ENCODE assay signal across 8 mouse cellular contexts in the genomic region with DNA sequence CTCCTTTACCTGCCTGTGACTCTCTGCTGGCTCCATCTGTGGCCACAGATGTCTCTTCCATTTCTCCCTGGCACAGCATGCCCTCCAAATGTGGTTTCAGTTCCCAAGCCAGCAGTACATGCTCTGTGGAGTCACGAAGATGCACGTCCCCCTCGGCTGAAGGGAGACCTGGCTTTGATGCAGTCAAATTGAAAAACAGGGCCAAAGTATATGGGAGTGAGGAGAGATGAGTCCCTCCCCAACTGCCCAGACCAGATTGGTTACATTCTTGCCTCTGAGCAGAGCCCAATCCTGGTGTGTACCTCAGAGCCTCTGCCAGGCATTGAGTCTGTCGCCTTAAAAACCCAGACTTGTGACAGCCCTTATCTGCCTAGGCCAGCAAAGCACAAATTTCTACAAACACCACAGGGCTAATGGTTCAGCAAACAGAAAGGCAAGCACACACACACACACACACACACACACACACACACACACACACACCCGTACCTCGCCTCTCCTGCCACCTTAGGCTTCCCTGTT. TPM values are rescaled to one million over a fixed set of nuclear protein-coding genes. Genes with fewer than 3 reads are reported as not detected.
A peak's percentile ranks its signal among the peaks of the same experiment; 100 is the strongest.
DNase-seq lines count a peak whose midpoint lies in the region; ATAC-seq and TF ChIP-seq lines count a peak whose summit lies in the region.

No protein-coding gene starts in this region.

- 32% methylated on average over 6 of the region's 6 CpGs for WGBS in heart, postnatal 0 days
- WGBS in liver, embryonic 14.5 days (ENCODE audit: insufficient replicate concordance): 22% methylated on average over 6 of the region's 6 CpGs
- WGBS in thymus, adult 2 months: 79% methylated on average over 6 of the region's 6 CpGs

- no peak for TF ChIP-seq POLR2A in thymus, adult 2 months (IDR thresholded peaks at IDR 0.05; ENCODE audit: control insufficient read depth, extremely low read depth, insufficient read depth, low read length, poor library complexity)

- TF ChIP-seq EP300 in heart, postnatal 0 days (IDR thresholded peaks at IDR 0.05; ENCODE audit: low read depth): no peak
- TF ChIP-seq EP300 in liver, embryonic 14.5 days (IDR thresholded peaks at IDR 0.05; ENCODE audit: low read depth): no peak

- no peak overlapping the region for H3K4me3 ChIP-seq in heart, postnatal 0 days (ENCODE audit: low read depth, low read length)
- no peak overlapping the region for H3K4me3 ChIP-seq in liver, embryonic 14.5 days (ENCODE audit: insufficient read depth in 1 of 2, low read depth in 2 of 2, low read length in 2 of 2)
- no peak overlapping the region for H3K4me3 ChIP-seq in thymus, adult 2 months (ENCODE audit: control insufficient read depth, insufficient read depth, low read length)

- TF ChIP-seq CTCF in heart, postnatal 0 days (IDR thresholded peaks at IDR 0.05; ENCODE audit: low read depth): no peak
- TF ChIP-seq CTCF in liver, embryonic 14.5 days (IDR thresholded peaks at IDR 0.05; ENCODE audit: low read depth): no peak
- TF ChIP-seq CTCF in thymus, adult 2 months (IDR thresholded peaks at IDR 0.05; ENCODE audit: borderline replicate concordance, control insufficient read depth, extremely low read depth, insufficient read depth, low read length, poor library complexity): no peak

- H3K27me3 ChIP-seq in heart, postnatal 0 days (ENCODE audit: control insufficient read depth, insufficient read depth, low read length): no peaks in the 10 kb centered on the region
- no peaks in the 10 kb centered on the region for H3K27me3 ChIP-seq in liver, embryonic 14.5 days (ENCODE audit: control insufficient read depth, insufficient read depth, low read length)
- no peaks in the 10 kb centered on the region for H3K27me3 ChIP-seq in thymus, adult 2 months (ENCODE audit: control insufficient read depth, insufficient read depth, low read length)

- H3K9me3 ChIP-seq in heart, postnatal 0 days (replicated peaks; ENCODE audit: control insufficient read depth, low read length): no peaks in the 10 kb centered on the region
- no peaks in the 10 kb centered on the region for H3K9me3 ChIP-seq in liver, embryonic 14.5 days (ENCODE audit: control insufficient read depth, low read length)

- peak overlapping the region; percentile 2; the same call in 1 of the 2 replicates for H3K4me2 ChIP-seq in heart, postnatal 0 days (ENCODE audit: low read depth, low read length)
- H3K4me2 ChIP-seq in liver, embryonic 14.5 days (ENCODE audit: low read depth): no peak overlapping the region

- peaks cover 41% of the 10 kb centered on the region for H3K4me1 ChIP-seq in heart, postnatal 0 days (ENCODE audit: control insufficient read depth, insufficient read depth)
- H3K4me1 ChIP-seq in liver, embryonic 14.5 days (replicated peaks; ENCODE audit: control insufficient read depth in 2 of 2, insufficient read depth in 2 of 2, low read length in 1 of 2): peaks cover 2 to 8% of the 10 kb centered on the region in 2 experiments; a peak in 1 of 4 replicates
- H3K4me1 ChIP-seq in thymus, adult 2 months (replicated peaks; ENCODE audit: control insufficient read depth, insufficient read depth, low read length): peaks cover 21% of the 10 kb centered on the region

- intact Hi-C loops in heart, postnatal 10 days (cut with DNase I): no loop called here

- no peak for DNase-seq in heart, postnatal 0 days (ENCODE audit: low spot score)
- no peak for DNase-seq in heart, postnatal 10 days
- peak; percentile 80 to 86 for DNase-seq in cerebellum, adult 18-20 months
- DNase-seq in liver, embryonic 14.5 days (ENCODE audit: low read depth in 3 of 3, low spot score in 3 of 3): no peak
- no peak for DNase-seq in thymus, adult 2 months
- no peak for DNase-seq in embryo, embryonic 11 days

- H3K9ac ChIP-seq in heart, postnatal 0 days (replicated peaks; ENCODE audit: low read depth, low read length): 0 out of 2 replicates have a peak overlapping the region, but pooled peaks have one; percentile 5
- no peak overlapping the region for H3K9ac ChIP-seq in liver, embryonic 14.5 days (replicated peaks)

- no peaks in the 10 kb centered on the region for H3K36me3 ChIP-seq in heart, postnatal 0 days (replicated peaks; ENCODE audit: control insufficient read depth, insufficient read depth, low read length)
- H3K36me3 ChIP-seq in liver, embryonic 14.5 days (replicated peaks; ENCODE audit: control insufficient read depth, insufficient read depth, low read depth): no peaks in the 10 kb centered on the region
- no peaks in the 10 kb centered on the region for H3K36me3 ChIP-seq in thymus, adult 2 months (ENCODE audit: control insufficient read depth, insufficient read depth, low read length)

- ATAC-seq in heart, postnatal 0 days (ENCODE audit: insufficient read depth, low read depth): no peak
- ATAC-seq in hematopoietic stem cell, adult 5-6 weeks (replicated peaks in 1 of 2; ENCODE audit: insufficient read depth in 1 of 2, low FRiP score in 2 of 2, low TSS enrichment in 1 of 2, low read depth in 1 of 2, poor library complexity in 2 of 2, severe bottlenecking in 2 of 2): peak; percentile 27 to 29; a peak in 1 of 4 replicates
- peak; percentile 71; the same call in 1 of the 2 replicates for ATAC-seq in liver, embryonic 14.5 days (ENCODE audit: insufficient read depth)
- ATAC-seq in inflammation-experienced regulatory T-cells, adult 6 months: no peak

- H3K27ac ChIP-seq in heart, postnatal 0 days (ENCODE audit: low read depth): peak overlapping the region; percentile 43
- no peak overlapping the region for H3K27ac ChIP-seq in liver, embryonic 14.5 days
- no peak overlapping the region for H3K27ac ChIP-seq in thymus, adult 2 months (ENCODE audit: control insufficient read depth, insufficient read depth, low read length)

RNA-seq across cellular contexts. Expression of a gene that starts 42.3 kb away (rescaled TPM):
- total RNA-seq in heart, postnatal 0 days (2014; rRNA removed; ENCODE audit: low replicate concordance): 50.3 and 61.6 TPM in 2 replicates
- 47.3 and 48.4 TPM in 2 replicates for polyA plus RNA-seq in heart, postnatal 0 days (2015; fragmentation: Nextera tagmentation; extraction: Ambion mirVana)
- total RNA-seq in heart, postnatal 10 days (2021): 10 to 100 TPM; 77.6 to 80.3 TPM
- total RNA-seq in hematopoietic stem cell, adult 5-6 weeks (2017): 63.7 and 83.5 TPM in 2 replicates
- polyA plus RNA-seq in liver, embryonic 14.5 days (2012; rRNA removed): 1.9 and 2.7 TPM in 2 replicates
- 4.4 and 6.0 TPM in 2 replicates for polyA plus RNA-seq in liver, embryonic 14.5 days (2014; fragmentation: Nextera tagmentation; extraction: Ambion mirVana)
- polyA plus RNA-seq in thymus, adult 2 months (2012; rRNA removed): 25.7 and 30.3 TPM in 2 replicates
- 100 to 1,000 TPM; 143 to 631 (median 388) TPM for polyA plus RNA-seq in inflammation-experienced regulatory T-cells, adult 6 months (2017; shearing (Covaris generic))

Comparison
In these comparisons a context has a peak if more than half of its experiments do, and no peak if none do; other contexts are left out.
1. ATAC-seq: peak in hematopoietic stem cell, adult 5-6 weeks (2 of 2) and liver, embryonic 14.5 days (single experiment); none in heart, postnatal 0 days (single experiment) and inflammation-experienced regulatory T-cells, adult 6 months (single experiment).
2. DNase-seq: peak in cerebellum, adult 18-20 months (2 of 2); none in heart, postnatal 0 days (single experiment), heart, postnatal 10 days (0 of 2), liver, embryonic 14.5 days (0 of 3), thymus, adult 2 months (single experiment) and embryo, embryonic 11 days (single experiment).